ENCODE assay signal across 8 mouse cellular contexts in genomic region chr11:70026689-70027088, GRCm38 (mm10). TPM values are rescaled to one million over a fixed set of nuclear protein-coding genes. Genes with fewer than 3 reads are reported as not detected.
DNase-seq lines count a peak whose midpoint lies in the region; ATAC-seq and TF ChIP-seq lines count a peak whose summit lies in the region.

No protein-coding gene starts in this region.

- H3K9me3 ChIP-seq in hindbrain, embryonic 15.5 days: no peaks in the 10 kb centered on the region
- H3K9me3 ChIP-seq in lung, postnatal 0 days (ENCODE audit: low read length): no peaks in the 10 kb centered on the region
- H3K9me3 ChIP-seq in stomach, embryonic 16.5 days (replicated peaks; ENCODE audit: control insufficient read depth, low read length): no peaks in the 10 kb centered on the region

- peak overlapping the region; percentile 96 for H3K27ac ChIP-seq in hindbrain, embryonic 15.5 days (replicated peaks)
- H3K27ac ChIP-seq in lung, postnatal 0 days (ENCODE audit: low read length): 0 out of 2 replicates have a peak overlapping the region, but pooled peaks have one; percentile 6
- peak overlapping the region; percentile 60 for H3K27ac ChIP-seq in stomach, embryonic 16.5 days (ENCODE audit: low read length)

- WGBS in hindbrain, embryonic 15.5 days: 6% methylated on average over 19 of the region's 19 CpGs
- WGBS in lung, postnatal 0 days: 10% methylated on average over 17 of the region's 19 CpGs
- 6% methylated on average over 19 of the region's 19 CpGs for WGBS in stomach, embryonic 16.5 days

- peaks cover 91% of the 10 kb centered on the region for H3K4me1 ChIP-seq in hindbrain, embryonic 15.5 days (replicated peaks)
- peaks cover 7% of the 10 kb centered on the region; the same call in 1 of the 2 replicates for H3K4me1 ChIP-seq in lung, postnatal 0 days (ENCODE audit: insufficient read depth, low read depth, low read length)
- H3K4me1 ChIP-seq in stomach, embryonic 16.5 days (ENCODE audit: control insufficient read depth, insufficient read depth, low read length): peaks cover 48% of the 10 kb centered on the region

- peaks cover 8% of the 10 kb centered on the region for H3K36me3 ChIP-seq in hindbrain, embryonic 15.5 days
- H3K36me3 ChIP-seq in lung, postnatal 0 days (ENCODE audit: insufficient read depth, low read length): no peaks in the 10 kb centered on the region; the same call in 1 of the 2 replicates
- H3K36me3 ChIP-seq in stomach, embryonic 16.5 days (ENCODE audit: control insufficient read depth, insufficient read depth, low read length): no peaks in the 10 kb centered on the region

- no peak for TF ChIP-seq CTCF in lung, postnatal 0 days (IDR thresholded peaks at IDR 0.05)

- no peaks in the 10 kb centered on the region for H3K27me3 ChIP-seq in hindbrain, embryonic 15.5 days
- H3K27me3 ChIP-seq in lung, postnatal 0 days (replicated peaks; ENCODE audit: insufficient read depth, low read length): no peaks in the 10 kb centered on the region
- H3K27me3 ChIP-seq in stomach, embryonic 16.5 days (ENCODE audit: control insufficient read depth, insufficient read depth, low read length): no peaks in the 10 kb centered on the region

- no peak for ATAC-seq in CD4-positive, CD25-positive, alpha-beta regulatory T cell, adult 4 months
- no peak for ATAC-seq in hindbrain, embryonic 15.5 days (ENCODE audit: low FRiP score, low read depth)
- peak; percentile 54 for ATAC-seq in lung, postnatal 0 days
- ATAC-seq in stomach, embryonic 16.5 days (ENCODE audit: insufficient read depth, low FRiP score): peak; percentile 65

- TF ChIP-seq EP300 in lung, postnatal 0 days (IDR thresholded peaks at IDR 0.05): no peak

- peak overlapping the region; percentile 13; the same call in 1 of the 2 replicates for H3K9ac ChIP-seq in hindbrain, embryonic 15.5 days
- H3K9ac ChIP-seq in lung, postnatal 0 days (replicated peaks; ENCODE audit: low read depth): no peak overlapping the region
- peak overlapping the region; percentile 41 for H3K9ac ChIP-seq in stomach, embryonic 16.5 days (ENCODE audit: low read length)

- DNase-seq in CD4-positive, CD25-positive, alpha-beta regulatory T cell, adult 2 months (ENCODE audit: low read depth, low spot score): peak; percentile 14
- DNase-seq in cerebellum, adult 11-12 months: peak; percentile 80
- DNase-seq in gastrocnemius, adult 18-20 months (ENCODE audit: low spot score): peak; percentile 53
- peak; percentile 70 for DNase-seq in lung, postnatal 0 days (ENCODE audit: low spot score)
- DNase-seq in spleen, postnatal 14 days (ENCODE audit: low spot score in 2 of 2): no peak

- peak overlapping the region; percentile 29 for H3K4me3 ChIP-seq in hindbrain, embryonic 15.5 days
- no peak overlapping the region for H3K4me3 ChIP-seq in lung, postnatal 0 days (ENCODE audit: low read depth, low read length)
- H3K4me3 ChIP-seq in stomach, embryonic 16.5 days (replicated peaks; ENCODE audit: low read length): peak overlapping the region; percentile 37

- peak overlapping the region; percentile 66 for H3K4me2 ChIP-seq in hindbrain, embryonic 15.5 days
- H3K4me2 ChIP-seq in lung, postnatal 0 days (replicated peaks; ENCODE audit: low read depth, low read length): peak overlapping the region; percentile 30
- peak overlapping the region; percentile 65 for H3K4me2 ChIP-seq in stomach, embryonic 16.5 days (ENCODE audit: low read depth, low read length)

RNA-seq across cellular contexts. Expression of gene Dlg4, which starts 9.9 kb away (rescaled TPM):
- 10 to 100 TPM in 1 of 2 experiments, 1 to 10 TPM in 1; 9.4 to 17.1 TPM for polyA plus RNA-seq in CD4-positive, CD25-positive, alpha-beta regulatory T cell, adult 4 months (2017; shearing (Covaris generic))
- total RNA-seq in gastrocnemius, adult 18-20 months (2021): 1 to 10 TPM; 3.4 to 5.3 TPM
- 23.8 and 24.1 TPM in 2 replicates for polyA plus RNA-seq in hindbrain, embryonic 15.5 days (2015; fragmentation: Nextera tagmentation; extraction: Ambion mirVana)
- 2.0 and 2.1 TPM in 2 replicates for polyA plus RNA-seq in lung, postnatal 0 days (2015; fragmentation: Nextera tagmentation; extraction: Ambion mirVana)
- 8.4 and 9.0 TPM in 2 replicates for polyA plus RNA-seq in stomach, embryonic 16.5 days (2015; fragmentation: Nextera tagmentation; extraction: Ambion mirVana)

RNA-seq across cellular contexts. Expression of gene Acadvl, which starts 11.5 kb away (rescaled TPM):
- 100 to 1,000 TPM; 124 to 181 TPM for polyA plus RNA-seq in CD4-positive, CD25-positive, alpha-beta regulatory T cell, adult 4 months (2017; shearing (Covaris generic))
- total RNA-seq in gastrocnemius, adult 18-20 months (2021): 100 to 1,000 TPM; 319 to 378 TPM
- 58.0 and 62.2 TPM in 2 replicates for polyA plus RNA-seq in hindbrain, embryonic 15.5 days (2015; fragmentation: Nextera tagmentation; extraction: Ambion mirVana)
- polyA plus RNA-seq in lung, postnatal 0 days (2015; fragmentation: Nextera tagmentation; extraction: Ambion mirVana): 92.0 and 95.2 TPM in 2 replicates
- 115 and 119 TPM in 2 replicates for polyA plus RNA-seq in stomach, embryonic 16.5 days (2015; fragmentation: Nextera tagmentation; extraction: Ambion mirVana)

RNA-seq across cellular contexts. Expression of gene Dvl2, which starts 26.3 kb away (rescaled TPM):
- 1 to 10 TPM; 4.0 to 4.6 TPM for polyA plus RNA-seq in CD4-positive, CD25-positive, alpha-beta regulatory T cell, adult 4 months (2017; shearing (Covaris generic))
- 1 to 10 TPM; 3.5 to 4.3 TPM for total RNA-seq in gastrocnemius, adult 18-20 months (2021)
- 26.4 and 28.7 TPM in 2 replicates for polyA plus RNA-seq in hindbrain, embryonic 15.5 days (2015; fragmentation: Nextera tagmentation; extraction: Ambion mirVana)
- polyA plus RNA-seq in lung, postnatal 0 days (2015; fragmentation: Nextera tagmentation; extraction: Ambion mirVana): 14.6 and 15.1 TPM in 2 replicates
- 17.7 and 22.3 TPM in 2 replicates for polyA plus RNA-seq in stomach, embryonic 16.5 days (2015; fragmentation: Nextera tagmentation; extraction: Ambion mirVana)

RNA-seq across cellular contexts. Expression of gene Asgr1, which starts 27.2 kb away (rescaled TPM):
- not detected for polyA plus RNA-seq in CD4-positive, CD25-positive, alpha-beta regulatory T cell, adult 4 months (2017; shearing (Covaris generic))
- not detected for total RNA-seq in gastrocnemius, adult 18-20 months (2021)
- polyA plus RNA-seq in hindbrain, embryonic 15.5 days (2015; fragmentation: Nextera tagmentation; extraction: Ambion mirVana): 2.8 and 4.7 TPM in 2 replicates
- polyA plus RNA-seq in lung, postnatal 0 days (2015; fragmentation: Nextera tagmentation; extraction: Ambion mirVana): 0.81 TPM in 2 replicates
- 0.31 TPM in 1 of 2 replicates, not detected in the other for polyA plus RNA-seq in stomach, embryonic 16.5 days (2015; fragmentation: Nextera tagmentation; extraction: Ambion mirVana)

RNA-seq across cellular contexts. Expression of gene Phf23, which starts 31.1 kb away (rescaled TPM):
- 10 to 100 TPM; 41.3 to 43.5 TPM for polyA plus RNA-seq in CD4-positive, CD25-positive, alpha-beta regulatory T cell, adult 4 months (2017; shearing (Covaris generic))
- total RNA-seq in gastrocnemius, adult 18-20 months (2021): 10 to 100 TPM; 18.0 to 19.2 TPM
- 56.1 and 62.2 TPM in 2 replicates for polyA plus RNA-seq in hindbrain, embryonic 15.5 days (2015; fragmentation: Nextera tagmentation; extraction: Ambion mirVana)
- 57.5 and 61.3 TPM in 2 replicates for polyA plus RNA-seq in lung, postnatal 0 days (2015; fragmentation: Nextera tagmentation; extraction: Ambion mirVana)
- 44.3 and 47.9 TPM in 2 replicates for polyA plus RNA-seq in stomach, embryonic 16.5 days (2015; fragmentation: Nextera tagmentation; extraction: Ambion mirVana)

Comparison
In these comparisons a context has a peak if more than half of its experiments do, and no peak if none do; other contexts are left out.
1. DNase-seq: peak in CD4-positive, CD25-positive, alpha-beta regulatory T cell, adult 2 months (single experiment), cerebellum, adult 11-12 months (single experiment), gastrocnemius, adult 18-20 months (single experiment) and lung, postnatal 0 days (single experiment); none in spleen, postnatal 14 days (0 of 2).
2. ATAC-seq: peak in lung, postnatal 0 days (single experiment) and stomach, embryonic 16.5 days (single experiment); none in CD4-positive, CD25-positive, alpha-beta regulatory T cell, adult 4 months (single experiment) and hindbrain, embryonic 15.5 days (single experiment).
3. H3K27ac ChIP-seq: peak in every context shown above with its lines; median percentile 96 in hindbrain, embryonic 15.5 days; 60 in stomach, embryonic 16.5 days; 6 in lung, postnatal 0 days.
4. Peak in every context shown above with its lines, with median percentiles within 50 percentile points of each other: H3K4me2 ChIP-seq.